Mouse (Mus musculus): Measurements from ENCODE around the gene Lgi4. TPM values are rescaled to one million over a fixed set of nuclear protein-coding genes. Genes with fewer than 3 reads are reported as not detected.

The Lgi4 gene
- total RNA-seq, 1 experiment from 2014 or later = 3.7 TPM

DNA sequence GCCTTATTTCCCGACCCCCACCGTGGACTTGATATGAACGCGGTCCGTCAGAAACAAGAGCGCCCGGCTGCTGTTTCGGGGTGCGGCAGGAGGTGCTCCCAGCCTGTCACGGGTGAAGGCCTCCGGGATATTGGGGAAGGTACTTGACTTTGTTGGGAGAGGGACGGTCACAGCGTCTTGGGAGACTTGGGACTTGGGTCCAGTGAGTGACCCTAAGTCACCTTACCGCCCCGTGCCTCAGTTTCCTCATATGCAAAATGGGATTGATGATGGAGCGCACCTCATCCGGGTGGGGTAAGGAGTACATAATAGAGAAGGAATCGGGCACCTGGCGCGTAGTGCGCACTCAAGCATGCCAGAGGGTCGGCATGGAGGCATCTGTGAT, 6.9 kb upstream of the Lgi4 start:
- DNase-seq = no peak

DNA sequence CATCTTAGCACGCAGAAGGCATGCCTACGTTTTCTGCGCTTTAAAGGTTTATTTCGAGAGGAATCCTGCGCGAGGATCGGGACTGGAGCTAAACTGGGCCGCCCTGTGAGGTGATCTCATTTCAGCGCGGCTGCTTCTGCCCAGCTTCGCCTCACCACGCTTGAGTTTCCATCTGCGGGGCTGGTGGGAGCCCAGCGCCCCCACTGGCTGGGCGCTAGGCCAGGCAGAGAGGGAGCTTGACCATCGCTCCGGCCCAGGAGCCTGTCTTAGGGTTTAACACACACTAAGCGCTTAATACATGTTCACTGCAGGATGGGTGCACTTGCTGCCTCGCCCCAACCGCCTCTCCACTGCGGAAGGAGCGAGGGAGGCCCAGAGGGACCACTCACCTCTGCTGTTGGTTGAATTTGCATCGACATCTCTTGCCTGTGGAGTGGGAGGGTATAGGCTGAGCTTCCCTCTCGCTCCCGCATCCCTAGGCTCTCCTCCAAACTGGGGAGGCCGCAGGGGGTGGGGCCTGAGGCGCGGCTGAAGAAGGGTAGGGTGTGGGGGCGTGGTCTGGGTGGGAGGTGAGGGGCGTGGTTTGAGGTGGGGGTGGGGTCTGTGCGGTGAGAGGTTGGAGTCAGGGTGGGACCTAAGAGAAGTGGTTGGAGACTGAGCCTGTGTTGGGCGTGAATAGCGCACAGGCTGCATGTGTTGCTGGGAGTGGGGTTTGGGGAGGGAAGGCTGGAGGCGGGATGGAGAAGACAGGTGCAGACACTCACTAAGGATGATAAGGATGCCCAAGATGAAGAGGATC, 6.3 kb upstream of the Lgi4 start:
- DNase-seq = no peak

DNA sequence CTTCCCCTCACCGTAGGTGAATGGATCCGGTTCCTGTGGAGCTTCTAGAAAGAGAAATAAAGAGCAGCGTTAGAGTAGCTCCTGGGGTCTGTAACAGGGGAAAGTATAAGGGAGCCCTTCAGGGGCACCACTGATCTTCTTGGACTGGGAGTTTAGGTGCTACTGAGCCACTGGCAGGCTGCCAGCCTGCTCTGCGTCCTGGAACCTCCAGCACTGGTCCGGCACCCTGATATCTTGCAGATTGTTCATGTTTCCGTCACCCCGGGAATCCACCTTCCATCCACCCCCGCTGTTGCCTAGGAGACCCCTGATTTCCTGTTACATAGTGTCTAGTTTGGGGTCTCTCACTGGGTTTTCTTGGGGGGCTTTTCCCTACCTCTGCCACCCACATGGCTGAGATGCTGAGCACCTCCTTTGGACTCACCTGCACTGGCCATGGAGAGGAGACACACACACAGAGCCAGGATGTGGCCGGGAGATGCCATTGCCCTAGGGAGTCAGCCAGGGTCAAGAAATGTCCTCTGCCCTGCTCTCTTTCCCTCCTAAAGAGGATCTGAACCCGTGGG, 5.2 kb upstream of the Lgi4 start:
- DNase-seq = no peak

DNA sequence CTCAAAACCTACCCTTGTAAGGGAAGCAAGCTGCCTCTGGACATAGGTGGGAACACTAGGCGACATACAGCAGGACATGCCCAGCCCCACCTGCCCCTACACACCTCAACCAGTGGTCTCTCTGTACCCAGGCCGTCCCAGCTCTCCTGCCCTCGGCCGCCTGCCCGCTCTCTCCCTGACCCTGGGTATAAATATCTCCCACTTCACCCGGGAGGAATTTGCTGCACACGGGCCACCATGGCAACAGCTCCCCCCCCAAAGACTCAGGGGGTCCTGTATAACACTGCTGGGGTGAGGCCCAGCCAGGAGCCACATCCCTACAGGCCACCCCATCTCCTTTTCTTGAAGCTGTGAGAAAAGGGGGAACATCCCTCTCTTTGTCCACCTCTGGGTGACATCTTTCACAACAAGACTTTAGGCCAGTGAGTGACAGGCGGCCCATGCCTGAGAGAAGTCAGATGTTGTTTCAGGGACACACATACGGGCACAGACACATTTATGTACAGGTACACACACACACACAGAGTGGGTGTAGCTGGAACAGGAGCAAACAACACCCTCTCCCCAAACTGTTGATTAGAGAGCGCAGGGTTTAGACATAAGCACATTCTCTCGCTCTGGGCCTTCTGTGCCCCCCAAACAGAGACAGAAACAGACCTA, 4.4 kb upstream of the Lgi4 start:
- peak; percentile 39 for DNase-seq

DNA sequence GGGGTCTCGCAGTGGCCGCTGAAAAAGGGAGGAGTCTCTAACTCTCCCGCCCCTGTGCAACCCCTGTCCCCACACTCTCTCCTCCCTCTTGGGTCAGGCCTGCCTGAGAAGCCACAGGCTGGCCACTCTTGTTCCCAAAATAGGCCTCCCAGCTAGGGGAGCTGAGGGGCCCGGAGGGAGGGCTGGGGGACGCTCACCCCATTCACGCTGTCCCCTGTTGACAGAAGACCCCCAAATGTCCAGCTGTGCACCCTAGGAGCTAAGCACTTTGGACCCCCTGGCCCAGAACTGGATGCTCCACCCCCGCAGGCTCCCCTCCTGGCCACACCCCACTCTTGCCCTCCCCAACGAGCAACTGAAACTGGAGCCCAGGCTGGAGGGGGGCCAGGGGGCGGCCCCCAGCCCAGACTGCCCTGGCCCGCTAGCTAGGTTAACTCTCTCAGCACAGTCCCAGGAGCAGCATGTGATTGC, 3.8 kb upstream of the Lgi4 start:
- peak; percentile 75 for DNase-seq

DNA sequence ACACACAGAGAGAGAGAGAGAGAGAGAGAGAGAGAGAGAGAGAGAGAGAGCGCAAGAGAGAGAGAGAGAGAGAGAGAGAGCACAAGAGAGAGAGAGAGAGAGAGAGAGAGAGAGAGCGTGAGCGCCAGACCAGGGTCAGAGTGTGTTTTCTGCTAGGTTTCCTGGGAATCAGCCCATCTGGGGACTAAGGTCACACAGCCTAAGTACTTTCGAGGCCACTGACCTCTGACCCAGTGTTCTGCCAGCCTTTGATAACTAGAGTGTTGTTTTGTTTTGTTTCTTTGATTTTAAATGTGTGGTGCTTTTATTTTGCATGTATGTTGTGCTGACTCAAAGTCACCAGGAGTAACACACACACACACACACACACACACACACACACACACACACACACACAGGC, 3.3 kb upstream of the Lgi4 start:
- DNase-seq = no peak

DNA sequence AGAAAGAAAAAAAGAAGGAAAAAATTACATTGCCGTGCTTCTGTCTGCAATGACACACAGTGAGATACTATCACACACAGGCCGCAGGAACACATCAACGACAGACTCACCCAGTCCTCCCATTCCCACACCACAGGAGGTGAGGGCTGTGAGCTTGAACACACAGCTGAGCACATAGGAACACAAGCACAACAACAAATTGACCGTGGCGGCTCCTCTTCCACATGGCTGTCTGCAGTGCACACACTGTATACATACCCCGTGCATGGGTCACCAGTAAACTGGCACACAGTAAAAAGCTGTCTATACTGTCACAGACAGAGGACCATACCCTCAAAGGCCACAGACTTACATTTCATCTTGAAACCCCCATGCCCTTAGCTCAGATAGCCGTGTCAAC, 2.7 kb upstream of the Lgi4 start:
- DNase-seq = no peak

DNA sequence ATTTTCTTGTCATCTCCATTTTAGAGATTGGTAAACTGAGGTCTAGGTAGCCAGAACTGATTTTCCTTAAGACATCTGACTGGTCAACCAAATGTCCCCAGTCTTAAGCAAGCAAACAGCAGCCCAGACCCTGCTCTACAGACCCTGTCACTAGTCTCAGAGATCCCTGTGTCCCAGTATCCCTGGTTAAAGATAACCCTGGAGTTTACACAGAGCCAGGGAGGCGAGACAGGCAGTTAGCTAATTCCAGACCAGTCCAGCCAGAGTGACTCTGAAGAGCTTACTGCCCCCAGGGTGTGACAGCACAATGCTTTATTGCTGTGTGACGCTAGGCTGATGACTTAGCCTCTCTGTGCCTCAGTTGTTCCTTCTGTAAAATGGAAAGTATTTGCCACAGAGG, 2.1 kb upstream of the Lgi4 start, which contains the start of gene Fxyd1:
Gene Fxyd1 (minus strand): TSS at position 129 of the 400 bp plus-strand sequence.
- no peak for DNase-seq

DNA sequence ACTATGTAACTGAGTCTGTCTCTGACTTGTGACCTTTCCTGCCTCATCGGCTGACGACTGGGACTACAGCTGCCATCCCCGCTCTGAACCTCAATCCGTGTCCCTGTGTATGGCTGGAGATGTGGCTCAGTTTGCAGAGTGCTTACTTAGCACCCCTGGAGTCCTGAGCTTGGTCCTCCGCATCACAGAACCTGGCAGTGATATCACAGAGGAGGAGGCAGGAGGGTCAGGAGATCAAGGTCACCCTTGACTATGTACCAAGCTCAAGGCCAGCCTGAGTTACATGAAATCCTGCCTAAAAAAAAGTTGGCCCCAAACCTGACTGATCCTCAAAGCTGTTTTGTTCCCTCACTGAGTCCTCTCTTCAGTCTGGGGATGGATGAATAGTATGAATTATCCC, 1.4 kb upstream of the Lgi4 start:
- DNase-seq = no peak

DNA sequence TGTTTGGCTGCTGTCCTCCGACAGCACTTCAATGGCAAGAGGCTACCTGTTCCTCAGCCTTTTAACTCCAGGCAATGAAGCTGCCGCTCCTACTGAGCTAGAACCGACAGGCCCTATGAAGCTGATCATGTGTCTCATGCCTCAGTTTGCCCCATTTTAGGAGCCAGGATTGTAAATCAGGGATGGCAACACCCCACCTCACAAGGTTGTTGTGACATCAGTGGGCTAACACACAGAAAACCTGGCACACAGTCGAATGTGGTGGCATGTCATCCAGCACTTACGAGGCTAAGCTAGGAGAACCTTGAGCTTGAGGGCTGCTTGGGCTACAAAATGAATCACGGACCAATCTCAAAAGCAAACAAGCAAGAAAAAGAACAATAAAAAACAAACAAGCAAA, 931 bp upstream of the Lgi4 start:
- DNase-seq = no peak

DNA sequence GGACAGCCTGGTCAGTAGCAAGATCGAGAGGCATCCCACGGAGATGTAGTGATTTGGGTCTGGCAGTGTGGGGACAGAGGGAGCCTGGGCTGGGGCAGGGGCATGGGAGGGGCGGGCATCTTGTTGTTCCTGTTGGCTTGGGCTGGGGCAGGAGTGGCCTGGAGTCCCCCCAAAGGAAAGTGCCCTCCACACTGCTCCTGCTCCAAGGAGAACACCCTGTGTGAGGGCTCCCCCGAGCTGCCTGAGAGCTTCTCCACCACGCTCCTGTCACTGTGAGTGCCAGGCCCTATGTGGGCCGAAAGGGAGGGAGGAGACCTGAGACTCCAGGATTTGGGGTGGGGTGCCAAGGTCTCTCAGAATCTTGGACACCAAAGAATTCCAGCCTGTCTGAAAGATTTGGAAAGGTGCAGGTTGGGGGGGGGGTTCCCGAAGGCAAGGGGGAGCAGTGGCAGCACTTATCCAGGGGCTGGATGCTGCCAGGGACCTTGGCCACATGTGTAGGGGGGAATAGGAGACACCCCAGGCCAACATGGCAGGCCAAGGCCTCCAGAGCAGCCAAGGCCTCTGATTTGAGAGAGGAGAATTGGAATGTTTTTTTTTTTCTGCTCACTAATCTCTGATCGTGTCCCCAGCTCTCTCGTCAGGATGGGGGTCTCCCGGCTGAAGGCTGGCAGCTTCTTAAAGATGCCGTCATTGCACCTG, 928 bp downstream of the Lgi4 start:
- DNase-seq = no peak

DNA sequence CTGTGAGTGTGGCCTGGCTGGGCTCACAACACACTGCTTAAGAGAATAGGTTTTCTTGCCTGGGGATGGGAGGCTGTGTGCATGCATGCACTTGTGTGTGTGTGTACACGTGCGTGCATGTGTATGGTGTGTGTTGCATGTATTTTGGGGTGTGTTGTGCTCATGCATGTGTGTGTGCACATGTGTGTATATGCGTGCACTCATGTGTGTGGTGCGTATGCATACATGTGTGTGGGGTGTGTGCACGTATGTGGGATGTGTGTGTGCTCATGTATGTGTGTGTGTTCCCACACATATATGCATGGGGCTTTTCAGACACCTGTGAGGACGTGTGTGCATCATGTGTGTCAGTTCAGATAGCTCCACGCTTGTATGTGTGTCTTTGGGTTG, 1.5 kb downstream of the Lgi4 start:
- no peak for DNase-seq

DNA sequence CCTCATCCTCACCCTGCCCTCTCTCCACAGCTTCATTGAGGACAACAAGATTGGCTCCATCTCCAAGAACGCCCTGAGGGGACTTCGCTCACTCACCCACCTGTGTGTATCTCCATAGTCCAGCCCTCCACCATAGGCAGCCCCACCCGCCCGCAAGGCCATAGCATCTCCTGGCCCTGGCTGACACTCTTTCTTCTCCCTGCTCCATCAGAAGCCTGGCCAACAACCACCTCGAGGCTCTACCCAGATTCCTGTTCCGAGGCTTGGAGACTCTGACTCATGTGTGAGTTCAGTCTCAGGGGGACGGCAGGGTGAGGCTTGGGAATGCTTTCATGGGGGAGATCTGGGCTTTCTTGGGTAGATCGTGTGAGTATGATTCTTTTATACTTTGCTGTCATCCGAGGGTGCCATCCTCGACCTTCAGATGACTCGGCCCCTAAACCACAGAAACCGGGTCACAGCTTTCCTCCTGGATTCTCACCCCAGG, 4.0 kb downstream of the Lgi4 start:
- no peak for DNase-seq

DNA sequence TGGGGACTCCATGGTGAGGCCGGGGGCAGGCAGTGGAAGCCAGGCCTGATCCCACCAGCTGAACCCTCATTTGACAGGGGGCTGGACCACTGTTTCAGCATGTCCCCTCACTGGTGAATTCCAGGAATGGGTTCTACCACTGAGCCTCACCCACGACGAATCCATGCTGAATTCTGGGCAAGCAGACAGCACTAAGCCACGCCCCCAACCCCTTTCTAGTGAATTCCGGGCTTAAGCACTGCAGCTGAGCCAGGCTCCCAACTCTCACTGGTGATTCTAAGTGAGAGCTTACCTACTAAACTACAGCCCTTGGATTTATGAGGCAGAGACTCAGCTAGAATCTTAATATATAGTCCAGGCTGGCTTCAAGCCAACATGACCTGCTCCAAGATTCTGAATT, 8.7 kb downstream of the Lgi4 start:
- DNase-seq = no peak

DNA sequence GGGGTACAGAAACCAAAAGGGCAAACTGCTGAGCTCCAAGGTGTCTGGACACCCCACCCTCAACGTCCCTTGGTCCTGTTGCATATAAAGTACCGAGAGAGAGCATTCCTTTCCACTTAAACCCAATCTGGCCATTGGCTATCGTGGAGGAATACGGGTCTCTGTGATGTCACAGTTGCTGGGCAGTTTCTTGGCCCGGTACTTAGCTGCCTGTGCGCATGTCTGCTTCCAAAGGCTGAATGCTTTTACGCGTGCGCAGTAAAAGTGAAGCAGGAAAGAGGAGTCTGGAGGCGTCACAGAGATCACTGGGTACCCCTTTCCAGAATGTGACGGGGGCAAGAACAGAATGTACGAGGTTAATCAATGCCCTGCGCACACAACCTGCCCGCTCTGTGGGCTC, 10.3 kb downstream of the Lgi4 start:
- DNase-seq = no peak

DNA sequence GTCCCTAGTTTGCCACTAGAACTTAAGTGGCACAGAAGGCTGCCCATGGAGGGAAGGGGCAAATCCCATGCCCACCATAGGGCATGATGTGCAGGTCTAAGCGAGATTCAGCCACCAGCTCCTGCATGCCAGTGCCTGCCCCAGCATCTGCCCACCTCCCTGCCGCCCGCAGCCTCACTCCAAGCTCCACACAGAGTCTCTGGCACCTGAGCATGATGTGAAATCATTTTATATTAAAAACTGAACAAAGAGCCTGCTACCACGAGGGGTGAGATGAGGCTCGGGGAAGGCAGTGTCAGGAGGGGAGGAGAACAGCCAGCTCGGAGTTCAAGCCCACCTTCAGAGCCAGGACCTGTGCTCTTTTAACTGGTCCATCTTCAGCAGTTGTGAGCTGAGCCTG, 11.2 kb downstream of the Lgi4 start:
- no peak for DNase-seq

DNA sequence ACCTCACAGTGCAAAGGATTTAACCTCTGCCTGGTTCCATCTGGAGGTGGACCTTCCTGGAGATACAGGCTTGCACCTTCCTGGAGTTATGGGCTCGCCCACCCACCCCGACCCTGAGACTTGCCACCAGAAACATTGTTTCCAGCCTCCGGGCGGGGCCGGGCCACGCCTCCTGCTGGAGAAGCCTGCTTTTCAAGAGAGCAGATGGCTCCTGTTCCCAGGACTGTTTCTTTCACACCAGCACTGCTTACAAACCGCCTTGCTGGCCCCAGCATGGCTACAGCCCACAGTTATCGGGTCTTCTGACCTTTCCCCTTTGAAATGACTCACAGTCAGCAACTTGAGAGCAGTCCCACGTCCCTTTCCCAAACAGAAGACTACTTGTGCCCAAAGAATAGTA, 13.2 kb downstream of the Lgi4 start:
- no peak for DNase-seq

DNA sequence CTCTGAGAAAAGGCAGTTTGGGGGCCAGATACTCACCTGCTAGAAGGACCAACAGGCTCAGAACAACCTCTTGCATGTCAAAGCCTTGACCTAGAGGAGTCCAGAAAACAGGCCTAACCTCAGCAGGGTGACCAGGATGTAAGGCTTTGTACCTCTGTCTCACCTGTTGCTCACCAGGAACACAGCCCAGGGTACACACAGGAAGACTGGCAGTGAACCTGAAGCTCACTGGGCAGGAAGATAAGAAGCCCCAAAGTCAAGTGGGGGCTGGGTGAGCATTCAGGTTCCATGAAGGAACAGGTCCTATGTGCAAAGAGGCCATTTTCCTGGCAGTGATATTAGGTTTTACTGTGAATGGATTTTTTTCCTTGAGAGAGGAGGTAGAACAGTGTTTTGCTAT, 14.4 kb downstream of the Lgi4 start:
- no peak for DNase-seq

DNA sequence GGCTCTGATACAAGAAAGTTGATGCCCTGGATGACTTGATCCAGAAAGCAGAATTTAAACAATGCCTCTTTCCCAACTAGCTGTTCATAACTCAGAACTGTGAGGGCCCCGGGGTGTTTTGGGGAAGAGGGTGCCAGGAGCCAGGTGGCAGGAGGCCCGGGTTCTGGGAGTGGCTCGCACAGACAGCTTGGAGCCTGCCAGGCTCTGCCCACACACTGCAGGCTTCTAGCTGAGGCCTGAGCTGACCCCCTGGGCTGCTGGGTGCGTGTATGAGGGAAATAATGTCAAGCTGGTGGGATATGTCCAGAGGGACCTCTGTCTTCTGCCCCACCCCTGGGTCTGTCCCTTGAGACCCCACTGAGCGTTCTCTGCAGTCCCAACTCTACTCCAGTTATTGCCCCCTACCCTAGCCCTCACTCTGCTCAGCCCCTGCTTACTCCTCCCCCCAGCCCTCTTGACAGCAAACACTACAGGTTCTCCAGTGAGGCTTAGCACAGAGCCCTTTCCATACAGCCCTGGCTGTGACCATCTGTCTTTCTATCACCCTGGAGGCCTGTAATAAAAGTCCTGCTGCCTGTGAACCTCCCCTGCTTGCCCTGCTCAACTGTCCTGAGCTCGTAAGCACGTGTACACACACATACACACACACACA, 15.0 kb downstream of the Lgi4 start:
- no peak for DNase-seq

DNA sequence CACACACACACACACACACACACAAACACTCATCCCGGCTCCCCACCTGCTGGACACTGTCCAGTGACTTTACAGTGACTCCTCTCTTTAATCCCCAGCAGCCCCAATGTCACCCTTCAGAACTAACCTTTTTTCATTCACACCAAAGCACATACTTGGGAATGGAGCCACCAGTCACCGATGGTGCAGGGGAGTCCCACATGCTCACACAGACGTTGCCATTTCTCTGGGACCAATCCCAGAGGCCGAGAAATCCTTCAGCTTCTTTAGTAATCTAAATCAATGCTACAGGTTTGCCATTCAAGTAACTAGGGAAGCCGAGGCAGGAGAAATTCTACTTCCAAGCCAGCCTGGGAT, 15.5 kb downstream of the Lgi4 start:
- no peak for DNase-seq

DNA sequence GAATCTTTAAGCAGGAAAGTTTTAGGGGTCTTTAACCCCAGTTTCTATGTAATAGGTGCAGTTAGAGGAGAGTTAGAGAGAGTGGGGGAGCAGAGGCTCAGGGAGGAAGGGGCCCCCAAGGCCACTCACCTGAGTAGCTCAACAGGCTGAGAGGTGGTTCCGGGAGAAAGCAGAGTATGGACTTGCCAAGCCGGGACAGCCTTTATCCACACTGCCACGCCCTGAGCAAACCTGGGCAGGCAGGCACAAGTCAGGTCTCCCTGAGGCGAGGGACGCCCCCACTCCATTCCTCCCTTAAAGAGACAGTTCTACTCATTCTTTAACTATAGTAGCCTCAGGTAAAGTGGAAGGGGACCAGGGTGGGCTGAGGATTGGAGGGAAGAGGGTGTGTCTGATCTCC, 17.4 kb downstream of the Lgi4 start, which contains the start of gene Fxyd3:
Gene Fxyd3 (minus strand): TSS at position 213 of the 400 bp plus-strand sequence.
- DNase-seq = no peak

DNA sequence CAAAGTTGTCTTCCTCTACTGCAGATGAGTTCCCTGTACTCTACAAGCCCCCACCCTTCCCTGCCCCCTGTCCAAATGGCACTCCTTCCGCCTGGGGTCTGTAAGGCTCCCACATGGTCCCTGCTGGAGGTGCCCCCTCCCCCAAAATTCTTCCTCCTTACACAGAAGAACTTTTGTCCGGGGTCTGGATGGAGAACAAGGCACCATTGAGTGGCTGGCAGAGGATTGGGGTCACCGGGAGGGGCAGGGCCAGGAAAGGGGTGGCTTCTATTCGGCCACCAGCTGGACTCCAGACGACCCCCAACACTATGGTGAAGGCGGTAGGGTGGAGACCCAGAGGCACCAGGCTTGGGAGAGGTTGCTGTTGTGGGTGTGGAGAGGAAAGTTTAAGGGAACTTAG, 18.3 kb downstream of the Lgi4 start:
- DNase-seq = no peak

Data from adrenal gland, postnatal 25 days (tissue).